Mouse (Mus musculus) heart, embryonic 12.5 days (tissue): ENCODE measurements around the gene Brpf1. TPM values are rescaled to one million over a fixed set of nuclear protein-coding genes. Genes with fewer than 3 reads are reported as not detected.
A peak's percentile ranks its signal among the peaks of the same experiment; 100 is the strongest.
"Not testable (repeated sequence)": the region's sequence is repeated elsewhere in the genome, so short reads cannot be mapped to it uniquely, and the experiment has no call there.

Experiments
- ATAC-seq: fragments of 200-750 bp; cut with Nextera tagmentation; 2 replicates; pipeline ENCODE4 v1.8.0; 2017; ENCODE audit warnings: moderate TSS enrichment, moderate library complexity; ENCODE audit not compliant: insufficient number of reproducible peaks, low FRiP score
- H3K27ac ChIP-seq: fragments of 300-500 bp; sonication (generic); 2 replicates; pipeline ENCODE4 v1.5.1; 2016; ENCODE audit warnings: mild to moderate bottlenecking, moderate library complexity; ENCODE audit not compliant: poor library complexity, severe bottlenecking
- H3K27me3 ChIP-seq: fragments of 300-500 bp; sonication (generic); replicated peaks from 2 replicates; pipeline ENCODE4 v1.6.1; 2016; ENCODE audit warnings: mild to moderate bottlenecking, moderate library complexity
- H3K36me3 ChIP-seq: fragments of 300-500 bp; sonication (generic); 2 replicates; pipeline ENCODE4 v1.6.1; 2016; ENCODE audit warnings: mild to moderate bottlenecking, moderate library complexity
- H3K4me1 ChIP-seq: fragments of 300-500 bp; sonication (generic); replicated peaks from 2 replicates; pipeline ENCODE4 v1.6.1; 2016; ENCODE audit warnings: mild to moderate bottlenecking
- H3K4me2 ChIP-seq: fragments of 300-500 bp; sonication (generic); 2 replicates; pipeline ENCODE4 v1.6.1; 2016; ENCODE audit warnings: mild to moderate bottlenecking, moderate library complexity
- H3K4me3 ChIP-seq: fragments of 300-500 bp; sonication (generic); 2 replicates; pipeline ENCODE4 v1.5.1; 2016; ENCODE audit warnings: mild to moderate bottlenecking
- H3K9ac ChIP-seq: fragments of 300-500 bp; sonication (generic); 2 replicates; pipeline ENCODE4 v1.6.1; 2016; ENCODE audit warnings: mild to moderate bottlenecking, moderate library complexity
- H3K9me3 ChIP-seq: fragments of 300-500 bp; sonication (generic); replicated peaks from 2 replicates; pipeline ENCODE4 v1.6.1; 2016; ENCODE audit warnings: mild to moderate bottlenecking, moderate library complexity
- WGBS: fragments of 180-500 bp; shearing (Covaris S2); methylation state at CpG from one replicate; pipeline ENCODE4 v1.1.7; 2016; 5-methylcytosine and 5-hydroxymethylcytosine counted together
- polyA plus RNA-seq: library from polyadenylated mRNA; unstranded; fragments of >200 nt; fragmentation: Nextera tagmentation; extraction: Ambion mirVana; gene quantifications from 2 replicates; pipeline ENCODE4 v1.2.1, GENCODE M21; 2016

Gene Brpf1
- polyA plus RNA-seq, 1 experiment from 2014 or later = 16.2 TPM

- no peak for ATAC-seq
- Histone ChIP-seq H3K4me3 (peak overlapping the region; percentile 93), H3K9me3 (no peaks in the 10 kb centered on the region), H3K36me3 (peaks cover 18% of the 10 kb centered on the region), H3K9ac (peak overlapping the region; percentile 96), H3K27me3 (no peaks in the 10 kb centered on the region), H3K4me2 (peak overlapping the region; percentile 90), H3K27ac (peak overlapping the region; percentile 97), H3K4me1 (peaks cover 24% of the 10 kb centered on the region)
- under 1% methylated on average over 32 of the region's 34 CpGs for WGBS
These were observed 664 bp downstream of the Brpf1 start for GRCm38 (mm10) chr6:113307481-113308121.

DNA sequence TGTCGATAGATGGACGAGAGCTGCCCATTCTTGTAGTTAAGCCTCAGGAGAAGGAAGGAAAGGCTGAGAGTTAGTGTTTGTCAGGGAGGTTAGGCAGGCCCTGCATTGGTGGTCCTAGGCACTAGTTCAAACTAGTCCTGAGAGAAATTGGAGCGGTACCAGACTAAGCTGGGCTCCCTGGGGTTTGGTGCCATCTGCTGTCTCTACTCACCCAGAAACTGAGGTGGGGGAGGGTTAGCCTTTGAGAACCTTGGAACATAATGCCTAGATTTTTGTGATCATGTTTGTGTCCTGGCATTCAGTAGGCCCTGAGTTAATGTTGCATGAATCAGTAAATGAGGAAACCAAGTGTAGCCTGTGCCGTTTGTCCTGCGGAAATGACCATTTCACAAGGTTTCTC lies 1.2 kb downstream of the Brpf1 start:
- H3K27ac ChIP-seq = 0 out of 2 replicates have a peak overlapping the region, but pooled peaks have one; percentile 97
- peak overlapping the region; percentile 93 for H3K4me3 ChIP-seq
- peak overlapping the region; percentile 90 for H3K4me2 ChIP-seq
- no peaks in the 10 kb centered on the region for H3K27me3 ChIP-seq
- peaks cover 24% of the 10 kb centered on the region for H3K4me1 ChIP-seq
- WGBS = 30% methylated on average over 5 of the region's 5 CpGs
- peak overlapping the region; percentile 96 for H3K9ac ChIP-seq
- no peak for ATAC-seq
- H3K9me3 ChIP-seq = no peaks in the 10 kb centered on the region
- peaks cover 19% of the 10 kb centered on the region for H3K36me3 ChIP-seq

GRCm38 (mm10) chr6:113315972-113316371 lies 9.0 kb downstream of the Brpf1 start:
- WGBS = 90% methylated on average over 3 of the region's 3 CpGs
- no peaks in the 10 kb centered on the region for H3K27me3 ChIP-seq
- no peak for ATAC-seq
- H3K27ac ChIP-seq = no peak overlapping the region
- peaks cover 76% of the 10 kb centered on the region for H3K36me3 ChIP-seq
- H3K4me2 ChIP-seq = no peak overlapping the region
- no peak overlapping the region for H3K9ac ChIP-seq
- H3K4me1 ChIP-seq = peaks cover 8% of the 10 kb centered on the region; the same call in 1 of the 2 replicates
- no peaks in the 10 kb centered on the region for H3K9me3 ChIP-seq
- no peak overlapping the region for H3K4me3 ChIP-seq

GRCm38 (mm10) chr6:113326533-113327315 lies 19.8 kb downstream of the Brpf1 start, which contains the start of gene Ogg1:
TSS of gene Ogg1 (plus strand) at chr6:113326972.
- ATAC-seq = peak; percentile 97
- H3K9ac ChIP-seq = peak within 1 kb of the TSS; percentile 90
- peak within 1 kb of the TSS; percentile 96 for H3K27ac ChIP-seq
- H3K4me3 ChIP-seq = peak within 1 kb of the TSS; percentile 59
- H3K36me3 ChIP-seq = peaks cover 52% of the 10 kb centered on the region
- H3K9me3 ChIP-seq = no peaks in the 10 kb centered on the region
- H3K4me1 ChIP-seq = peaks cover 30% of the 10 kb centered on the region
- under 1% methylated on average over 52 of the region's 52 CpGs for WGBS
- H3K4me2 ChIP-seq = peak within 1 kb of the TSS; percentile 97
- no peaks in the 10 kb centered on the region for H3K27me3 ChIP-seq

- H3K4me2 ChIP-seq = no peak overlapping the region
- H3K27ac ChIP-seq = no peak overlapping the region
- no peak for ATAC-seq
- H3K27me3 ChIP-seq = no peaks in the 10 kb centered on the region
- 65% methylated on average over 1 of the region's 1 CpGs for WGBS
- H3K9me3 ChIP-seq = no peaks in the 10 kb centered on the region
- H3K36me3 ChIP-seq = peaks cover 41% of the 10 kb centered on the region
- no peak overlapping the region for H3K4me3 ChIP-seq
- H3K4me1 ChIP-seq = peaks cover 46% of the 10 kb centered on the region
- no peak overlapping the region for H3K9ac ChIP-seq
These were observed 22.5 kb downstream of the Brpf1 start for GRCm38 (mm10) chr6:113329396-113329795.

- no peaks in the 10 kb centered on the region for H3K27me3 ChIP-seq
- ATAC-seq = no peak
- no peak overlapping the region for H3K27ac ChIP-seq
- 38% methylated on average over 2 of the region's 2 CpGs for WGBS
- H3K4me2 ChIP-seq = no peak overlapping the region
- H3K9me3 ChIP-seq = no peaks in the 10 kb centered on the region
- H3K9ac ChIP-seq = no peak overlapping the region
- no peak overlapping the region for H3K4me3 ChIP-seq
- peaks cover 45% of the 10 kb centered on the region for H3K36me3 ChIP-seq
- peaks cover 42% of the 10 kb centered on the region for H3K4me1 ChIP-seq
These were observed 23.6 kb downstream of the Brpf1 start for GRCm38 (mm10) chr6:113330547-113330946.

- Histone ChIP-seq H3K9ac (no peak overlapping the region), H3K9me3 (no peaks in the 10 kb centered on the region), H3K4me1 (peaks cover 36% of the 10 kb centered on the region), H3K27ac (no peak overlapping the region), H3K36me3 (peaks cover 55% of the 10 kb centered on the region), H3K4me3 (no peak overlapping the region), H3K4me2 (no peak overlapping the region), H3K27me3 (no peaks in the 10 kb centered on the region)
- ATAC-seq = no peak
- 88% methylated on average over 11 of the region's 11 CpGs for WGBS
These were observed 24.8 kb downstream of the Brpf1 start for GRCm38 (mm10) chr6:113331721-113332120.

DNA sequence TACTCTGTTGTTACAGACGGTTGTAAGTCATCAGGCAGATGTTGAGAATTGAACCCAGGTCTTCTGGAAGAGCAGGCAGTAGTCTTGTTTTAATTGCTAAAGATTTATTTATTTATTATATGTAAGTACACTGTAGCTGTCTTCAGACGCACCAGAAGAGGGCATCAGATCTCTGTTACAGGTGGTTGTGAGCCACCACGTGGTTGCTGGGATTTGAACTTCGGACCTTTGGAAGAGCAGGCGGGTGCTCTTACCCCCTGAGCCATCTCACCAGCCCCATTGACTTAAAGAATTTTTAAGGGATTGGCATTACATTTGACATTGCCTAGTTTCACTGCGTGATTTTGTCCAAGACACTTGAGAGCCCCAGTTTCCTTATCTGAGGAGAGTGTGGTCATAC lies 25.8 kb downstream of the Brpf1 start:
- not testable (repeated sequence) for H3K4me2 ChIP-seq, H3K9ac ChIP-seq, H3K4me3 ChIP-seq, H3K9me3 ChIP-seq, ATAC-seq, H3K27me3 ChIP-seq
- Histone ChIP-seq H3K27ac (peak overlapping the region; percentile 73), H3K36me3 (peaks cover 62% of the 10 kb centered on the region), H3K4me1 (peaks cover 39% of the 10 kb centered on the region)
- 75% methylated on average over 6 of the region's 6 CpGs for WGBS

DNA sequence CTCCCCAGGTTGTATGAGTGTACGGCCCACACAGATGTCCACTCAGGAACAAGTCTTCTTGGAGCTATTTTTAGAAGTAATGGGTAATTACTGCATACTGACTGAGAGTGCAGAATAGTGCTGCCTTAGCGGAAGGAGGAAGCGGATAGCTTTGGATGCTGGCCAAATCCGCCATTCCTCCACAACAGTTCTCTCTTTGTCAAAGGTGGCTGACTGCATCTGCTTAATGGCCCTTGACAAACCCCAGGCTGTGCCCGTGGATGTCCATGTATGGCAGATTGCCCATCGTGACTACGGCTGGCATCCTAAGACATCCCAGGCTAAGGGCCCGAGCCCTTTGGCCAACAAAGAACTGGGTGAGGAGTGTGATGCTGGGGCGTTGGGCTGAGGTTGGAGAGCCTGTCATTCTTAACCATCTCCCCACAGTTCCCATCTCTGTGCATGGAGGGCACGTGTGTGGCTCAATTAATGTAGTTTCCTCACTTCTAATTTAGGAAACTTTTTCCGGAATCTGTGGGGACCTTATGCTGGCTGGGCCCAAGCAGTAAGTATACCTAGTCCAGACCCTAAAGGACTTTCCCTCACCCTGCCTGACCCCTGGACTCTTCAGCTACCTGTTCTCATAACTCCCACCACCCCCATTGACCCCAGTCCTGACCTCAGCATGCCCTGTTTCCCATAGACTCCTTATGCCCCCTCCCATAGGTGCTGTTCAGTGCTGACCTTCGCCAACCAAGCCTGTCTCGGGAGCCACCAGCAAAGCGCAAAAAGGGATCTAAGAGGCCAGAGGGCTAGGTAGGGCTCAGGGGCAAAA lies 26.4 kb downstream of the Brpf1 start:
- ATAC-seq = peak; percentile 53
- H3K9ac ChIP-seq = peak overlapping the region; percentile 22; the same call in 1 of the 2 replicates
- H3K9me3 ChIP-seq = no peaks in the 10 kb centered on the region
- peaks cover 68% of the 10 kb centered on the region for H3K36me3 ChIP-seq
- no peak overlapping the region for H3K4me3 ChIP-seq
- no peaks in the 10 kb centered on the region for H3K27me3 ChIP-seq
- peak overlapping the region; percentile 35; the same call in 1 of the 2 replicates for H3K4me2 ChIP-seq
- peaks cover 33% of the 10 kb centered on the region for H3K4me1 ChIP-seq
- peak overlapping the region; percentile 73 for H3K27ac ChIP-seq
- WGBS = 47% methylated on average over 14 of the region's 14 CpGs

DNA sequence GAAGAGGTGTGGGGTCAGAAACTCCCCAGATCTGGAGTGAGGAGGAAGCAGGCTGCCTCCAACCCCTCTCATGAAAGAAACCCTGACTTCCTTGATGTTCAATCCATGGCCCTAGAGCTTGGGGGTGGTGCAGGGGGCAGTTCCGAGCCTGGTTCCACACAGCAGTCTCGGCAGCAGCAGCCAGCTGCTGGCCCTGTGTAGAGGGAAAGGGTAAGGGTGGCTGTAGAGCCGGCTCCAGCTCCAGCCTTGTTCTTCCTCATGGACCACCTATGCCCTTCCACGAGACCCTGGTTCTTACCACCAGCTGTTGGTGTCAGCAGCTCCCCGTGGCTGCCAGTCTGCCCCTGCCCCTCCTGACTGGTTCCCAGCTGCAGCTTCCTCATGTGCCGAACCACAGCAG lies 27.3 kb downstream of the Brpf1 start:
- no peak overlapping the region for H3K27ac ChIP-seq
- peaks cover 72% of the 10 kb centered on the region for H3K36me3 ChIP-seq
- no peaks in the 10 kb centered on the region for H3K9me3 ChIP-seq
- WGBS = 83% methylated on average over 6 of the region's 6 CpGs
- H3K9ac ChIP-seq = no peak overlapping the region
- H3K27me3 ChIP-seq = no peaks in the 10 kb centered on the region
- peaks cover 28% of the 10 kb centered on the region for H3K4me1 ChIP-seq
- H3K4me2 ChIP-seq = no peak overlapping the region
- no peak for ATAC-seq
- H3K4me3 ChIP-seq = no peak overlapping the region
